In the genomic region with DNA sequence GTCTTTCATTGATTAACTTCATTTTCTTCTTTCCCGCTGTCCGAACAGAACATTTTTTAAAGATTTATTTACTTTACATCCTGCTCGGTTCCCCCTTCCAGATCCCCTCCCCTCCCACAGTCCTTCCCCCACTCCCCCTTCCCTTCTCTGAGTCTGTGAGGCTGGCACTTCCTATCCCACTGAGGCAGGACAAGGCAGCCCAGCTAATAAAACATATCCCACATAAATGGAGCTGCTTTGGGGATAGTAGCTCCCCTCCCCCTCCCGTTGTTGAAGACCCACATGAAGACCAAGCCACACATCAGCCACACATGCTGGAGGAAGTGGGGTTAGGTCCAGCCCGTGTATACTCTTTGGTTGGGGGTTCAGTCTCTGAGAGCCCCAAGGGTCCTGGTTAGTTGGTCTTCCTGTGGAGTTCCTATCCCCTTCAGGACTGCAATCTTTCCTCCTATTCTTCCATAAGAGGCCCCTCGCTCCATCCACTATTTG, we compare ENCODE assay signal across 9 mouse cellular contexts. TPM values are rescaled to one million over a fixed set of nuclear protein-coding genes. Genes with fewer than 3 reads are reported as not detected.
DNase-seq lines count a peak whose midpoint lies in the region; ATAC-seq and TF ChIP-seq lines count a peak whose summit lies in the region.
"Had no signal": no experiment of that assay in that cellular context is flagged by ENCODE, and none has a peak within 500 bp of the region (broad histone marks: within the 10 kb centered on the region; RNA-seq: fewer than 3 reads in every experiment).

No protein-coding gene starts in this region.

- H3K4me2 ChIP-seq in hindbrain, embryonic 13.5 days: peak overlapping the region; percentile 70
- H3K4me2 ChIP-seq in midbrain, embryonic 11.5 days: peak overlapping the region; percentile 76

- H3K4me1 ChIP-seq in heart, adult 2 months (ENCODE audit: control insufficient read depth, insufficient read depth, low read length): no peaks in the 10 kb centered on the region; the same call in 1 of the 2 replicates
- H3K4me1 ChIP-seq in hindbrain, embryonic 13.5 days (replicated peaks): peaks cover 18% of the 10 kb centered on the region
- 0 out of 2 replicates have a peak, but pooled peaks cover 4% of the 10 kb centered on the region for H3K4me1 ChIP-seq in midbrain, embryonic 11.5 days (ENCODE audit: control insufficient read depth, insufficient read depth, low read length)

- intact Hi-C loops in heart, adult 2 months (cut with DNase I): loop anchor here (2.0 to 5.0 kb wide), 2 partner anchors 96 to 719 kb away; a partner anchor contains a TSS
- intact Hi-C loops in heart, postnatal 25 days (cut with DNase I): no loop called here

- peak overlapping the region; percentile 99 for H3K4me3 ChIP-seq in heart, adult 2 months
- H3K4me3 ChIP-seq in hindbrain, embryonic 13.5 days: peak overlapping the region; percentile 93
- H3K4me3 ChIP-seq in midbrain, embryonic 11.5 days (ENCODE audit: low read depth, low read length): peak overlapping the region; percentile 90

- no peaks in the 10 kb centered on the region for H3K36me3 ChIP-seq in heart, adult 2 months (ENCODE audit: control insufficient read depth, insufficient read depth, low read length)
- no peaks in the 10 kb centered on the region for H3K36me3 ChIP-seq in hindbrain, embryonic 13.5 days
- no peaks in the 10 kb centered on the region for H3K36me3 ChIP-seq in midbrain, embryonic 11.5 days (ENCODE audit: control insufficient read depth, insufficient read depth, low read length)
- H3K36me3 ChIP-seq: G1E had no signal

- no peaks in the 10 kb centered on the region for H3K27me3 ChIP-seq in heart, adult 2 months (ENCODE audit: control insufficient read depth, insufficient read depth, low read length)
- 0 out of 2 replicates have a peak, but pooled peaks cover 2% of the 10 kb centered on the region for H3K27me3 ChIP-seq in hindbrain, embryonic 13.5 days
- H3K27me3 ChIP-seq in midbrain, embryonic 11.5 days (ENCODE audit: control insufficient read depth, insufficient read depth, low read length): no peaks in the 10 kb centered on the region

- TF ChIP-seq CTCF in heart, adult 2 months (IDR thresholded peaks at IDR 0.05): no peak

- H3K79me2 ChIP-seq in heart, adult 2 months (replicated peaks; ENCODE audit: control insufficient read depth, insufficient read depth, low read length): peaks cover 4% of the 10 kb centered on the region; the same call in 1 of the 2 replicates

- no peak for TF ChIP-seq POLR2A in heart, adult 2 months (IDR thresholded peaks at IDR 0.05; ENCODE audit: insufficient read depth, low read depth, low read length)

- H3K9me3 ChIP-seq in hindbrain, embryonic 13.5 days: no peaks in the 10 kb centered on the region
- no peaks in the 10 kb centered on the region for H3K9me3 ChIP-seq in midbrain, embryonic 11.5 days (ENCODE audit: control insufficient read depth, low read length)

- 59% methylated on average over 6 of the region's 6 CpGs for WGBS in heart, adult 2 months
- 51% methylated on average over 6 of the region's 6 CpGs for WGBS in hindbrain, embryonic 13.5 days
- 67% methylated on average over 6 of the region's 6 CpGs for WGBS in midbrain, embryonic 11.5 days

- peak overlapping the region; percentile 82 for H3K27ac ChIP-seq in heart, adult 2 months
- no peak overlapping the region for H3K27ac ChIP-seq in hindbrain, embryonic 13.5 days
- H3K27ac ChIP-seq in midbrain, embryonic 11.5 days (ENCODE audit: low read depth, low read length): no peak overlapping the region

- DNase-seq in heart, adult 2 months: no peak
- DNase-seq in heart, postnatal 25 days (ENCODE audit: low spot score): no peak
- DNase-seq in cerebellum, postnatal 10 days: peak; percentile 36 to 44
- DNase-seq in midbrain, embryonic 11.5 days (ENCODE audit: low spot score, missing footprints): no peak
- no peak for DNase-seq in urinary bladder, postnatal 36 days (ENCODE audit: low spot score in 2 of 2)
- no peak for DNase-seq in adrenal gland, postnatal 14 days

- no peak overlapping the region for H3K9ac ChIP-seq in heart, adult 2 months (ENCODE audit: low read depth, low read length)
- peak overlapping the region; percentile 93 for H3K9ac ChIP-seq in hindbrain, embryonic 13.5 days
- H3K9ac ChIP-seq in midbrain, embryonic 11.5 days (ENCODE audit: low read length): peak overlapping the region; percentile 90

- ATAC-seq in hindbrain, embryonic 13.5 days (ENCODE audit: low FRiP score): peak; percentile 50
- ATAC-seq in midbrain, embryonic 11.5 days (ENCODE audit: low FRiP score): peak; percentile 31
- no peak for ATAC-seq in megakaryocyte-erythroid progenitor cell, adult 5-6 weeks (replicated peaks; ENCODE audit: low FRiP score, low TSS enrichment, poor library complexity, severe bottlenecking)

- no peak for TF ChIP-seq EP300 in heart, adult 2 months (IDR thresholded peaks at IDR 0.05; ENCODE audit: insufficient read depth, low read depth, low read length)

RNA-seq across cellular contexts. Expression of a gene that starts 0.8 kb away (rescaled TPM):
- 10 to 100 TPM; 21.0 to 21.1 TPM for total RNA-seq in heart, adult 2 months (2021)
- 6.6 and 14.4 TPM in 2 replicates for polyA plus RNA-seq in heart, adult 2 months (2012; rRNA removed)
- total RNA-seq in heart, postnatal 25 days (2021): 10 to 100 TPM; 18.6 to 21.8 TPM
- polyA plus RNA-seq in hindbrain, embryonic 13.5 days (2015; fragmentation: Nextera tagmentation; extraction: Ambion mirVana): 31.3 and 31.5 TPM in 2 replicates
- polyA plus RNA-seq in midbrain, embryonic 11.5 days (2014; fragmentation: Nextera tagmentation; extraction: Ambion mirVana): 32.8 and 39.2 TPM in 2 replicates
- total RNA-seq in megakaryocyte-erythroid progenitor cell, adult 5-6 weeks (2014; fragmentation: Nextera tagmentation): not detected in 2 replicates
- not detected in 2 replicates for total RNA-seq in megakaryocyte-erythroid progenitor cell, adult 5-6 weeks (2017)
- 18.8 and 22.0 TPM in 2 replicates for total RNA-seq in adrenal gland, postnatal 14 days (2021)
- polyA plus RNA-seq: G1E had no signal

Comparison
In these comparisons a context has a peak if more than half of its experiments do, and no peak if none do; other contexts are left out.
1. DNase-seq: peak in cerebellum, postnatal 10 days (2 of 2); none in heart, adult 2 months (0 of 2), heart, postnatal 25 days (single experiment), midbrain, embryonic 11.5 days (single experiment), urinary bladder, postnatal 36 days (0 of 2) and adrenal gland, postnatal 14 days (single experiment).
2. RNA of a gene that starts 0.8 kb away (total RNA-seq): 18.6 to 21.8 TPM in heart, postnatal 25 days, 21.0 to 21.1 TPM in heart, adult 2 months and 18.8 to 22.0 TPM in adrenal gland, postnatal 14 days; not detected in megakaryocyte-erythroid progenitor cell, adult 5-6 weeks; every median in the first group is over 10 times any median in the second.
3. Peak in every context shown above with its lines, with median percentiles within 50 percentile points of each other: H3K4me3 ChIP-seq.